Mouse (Mus musculus) intestine, postnatal 0 days (tissue): ENCODE data around the gene 9130230L23Rik. TPM values are rescaled to one million over a fixed set of nuclear protein-coding genes. Genes with fewer than 3 reads are reported as not detected.

Experiments used
- ATAC-seq: fragments of 200-750 bp; cut with Nextera tagmentation; 2 replicates; pipeline ENCODE4 v1.8.0; 2017; ENCODE audit warnings: mild to moderate bottlenecking, moderate TSS enrichment, moderate library complexity
- H3K27ac ChIP-seq: fragments of 300-500 bp; sonication (generic); 2 replicates; pipeline ENCODE4 v1.5.1; 2014; ENCODE audit warnings: mild to moderate bottlenecking, low read depth, low read length, moderate library complexity
- H3K27me3 ChIP-seq: fragments of 300-500 bp; sonication (generic); replicated peaks from 2 replicates; pipeline ENCODE4 v1.6.1; 2014; ENCODE audit warnings: low read length, mixed read lengths; ENCODE audit not compliant: control insufficient read depth, insufficient read depth
- H3K36me3 ChIP-seq: fragments of 300-500 bp; sonication (generic); 2 replicates; pipeline ENCODE4 v1.6.1; 2014; ENCODE audit warnings: mild to moderate bottlenecking, moderate library complexity; ENCODE audit not compliant: control insufficient read depth, insufficient read depth
- H3K4me1 ChIP-seq: fragments of 300-500 bp; sonication (generic); replicated peaks from 2 replicates; pipeline ENCODE4 v1.6.1; 2014; ENCODE audit warnings: antibody characterized with exemption, low read length, mixed read lengths; ENCODE audit not compliant: control insufficient read depth, insufficient read depth
- H3K4me2 ChIP-seq: fragments of 300-500 bp; sonication (generic); replicated peaks from 2 replicates; pipeline ENCODE4 v1.6.1; 2014; ENCODE audit warnings: low read depth, mild to moderate bottlenecking, moderate library complexity
- H3K4me3 ChIP-seq: fragments of 300-500 bp; sonication (generic); 2 replicates; pipeline ENCODE4 v1.5.1; 2014; ENCODE audit warnings: low read depth, low read length
- H3K9ac ChIP-seq: fragments of 300-500 bp; sonication (generic); 2 replicates; pipeline ENCODE4 v1.6.1; 2014; ENCODE audit warnings: mild to moderate bottlenecking, low read depth, low read length
- H3K9me3 ChIP-seq: fragments of 300-500 bp; sonication (generic); 2 replicates; pipeline ENCODE4 v1.6.1; 2016; ENCODE audit warnings: mixed run types; ENCODE audit not compliant: control insufficient read depth
- CTCF ChIP-seq: sonication (generic); IDR thresholded peaks from 2 replicates; pipeline ENCODE4 v1.5.1; 2016; ENCODE audit warnings: low read depth, mild to moderate bottlenecking, control low read depth, antibody characterized with exemption, moderate library complexity
- WGBS: fragments of 180-500 bp; shearing (Covaris S2); extraction: QIAGEN DNeasy Blood & Tissue Kit; methylation state at CpG from one replicate; pipeline ENCODE4 v1.1.7; 2014; 5-methylcytosine and 5-hydroxymethylcytosine counted together
- polyA plus RNA-seq: library from polyadenylated mRNA; unstranded; fragments of >200 nt; fragmentation: Nextera tagmentation; extraction: Ambion mirVana; gene quantifications from 2 replicates; pipeline ENCODE4 v1.2.1, GENCODE M21; 2015

The 9130230L23Rik gene
- polyA plus RNA-seq, 1 experiment from 2014 or later = 7.0 TPM

DNA sequence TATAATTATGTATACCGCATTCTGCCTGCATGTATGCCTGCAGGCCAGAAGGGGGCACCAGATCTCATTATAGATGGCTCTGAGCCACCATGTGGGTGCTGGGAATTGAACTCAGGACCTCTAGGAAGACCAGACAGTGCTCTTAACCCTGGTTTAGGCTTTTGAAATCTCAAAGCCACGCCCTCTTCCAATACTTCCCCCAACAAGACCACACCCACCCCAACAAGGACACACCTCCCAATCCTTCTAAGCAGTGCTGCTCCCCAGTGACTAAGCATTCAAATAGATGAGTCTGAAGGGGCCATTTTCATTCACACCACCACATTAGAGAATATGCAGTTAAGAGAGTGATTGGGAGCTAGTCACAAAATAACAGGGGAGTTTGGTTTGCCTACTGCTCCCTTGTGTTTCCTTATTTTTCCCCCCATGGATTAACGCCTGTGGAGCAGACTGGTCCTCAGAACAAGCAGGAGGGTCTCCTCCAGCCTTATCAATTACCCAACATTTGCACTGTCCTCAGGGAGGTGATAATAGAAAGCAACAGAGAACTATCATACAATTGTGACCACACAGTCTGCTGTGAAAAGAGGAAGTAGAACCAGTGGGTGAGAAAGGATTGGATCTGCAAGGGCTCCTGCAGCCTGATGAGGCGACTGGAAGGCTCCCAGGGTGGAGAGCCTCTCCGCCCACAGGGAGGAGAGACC, 44.0 kb downstream of the 9130230L23Rik start:
- H3K4me1 ChIP-seq = no peaks in the 10 kb centered on the region
- H3K27me3 ChIP-seq = no peaks in the 10 kb centered on the region
- no peak for ATAC-seq
- no peak overlapping the region for H3K4me3 ChIP-seq
- no peak overlapping the region for H3K27ac ChIP-seq
- 0 out of 2 replicates have a peak, but pooled peaks have one; percentile 8 for TF ChIP-seq CTCF
- H3K9ac ChIP-seq = no peak overlapping the region
- no peaks in the 10 kb centered on the region for H3K36me3 ChIP-seq
- 79% methylated on average over 5 of the region's 5 CpGs for WGBS
- no peaks in the 10 kb centered on the region for H3K9me3 ChIP-seq
- no peak overlapping the region for H3K4me2 ChIP-seq

DNA sequence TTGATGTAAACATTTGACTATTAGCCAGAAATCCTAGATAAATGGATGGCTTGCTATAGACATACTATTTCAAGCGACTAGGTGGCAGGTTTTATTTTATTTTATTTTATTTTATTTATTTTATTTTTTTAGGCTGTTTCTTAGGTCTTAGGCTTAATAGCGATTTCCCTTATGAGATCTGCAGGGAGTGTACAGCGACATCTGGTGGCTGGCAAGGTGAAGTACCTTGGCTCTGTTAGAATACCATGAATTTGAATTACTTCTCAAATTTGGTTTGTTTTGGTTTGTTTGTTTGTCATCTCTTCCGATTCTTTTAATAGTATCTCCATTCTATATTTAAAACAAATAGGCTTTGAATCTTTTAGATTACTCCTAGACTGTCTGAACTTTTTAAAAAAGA, 45.5 kb downstream of the 9130230L23Rik start:
- peak; percentile 82 for TF ChIP-seq CTCF
- H3K4me3 ChIP-seq = no peak overlapping the region
- no peaks in the 10 kb centered on the region for H3K27me3 ChIP-seq
- no peaks in the 10 kb centered on the region for H3K4me1 ChIP-seq
- no peak for ATAC-seq
- no peaks in the 10 kb centered on the region for H3K9me3 ChIP-seq
- WGBS = 2% methylated on average over 4 of the region's 4 CpGs
- H3K4me2 ChIP-seq = no peak overlapping the region
- H3K36me3 ChIP-seq = no peaks in the 10 kb centered on the region
- no peak overlapping the region for H3K27ac ChIP-seq
- no peak overlapping the region for H3K9ac ChIP-seq

DNA sequence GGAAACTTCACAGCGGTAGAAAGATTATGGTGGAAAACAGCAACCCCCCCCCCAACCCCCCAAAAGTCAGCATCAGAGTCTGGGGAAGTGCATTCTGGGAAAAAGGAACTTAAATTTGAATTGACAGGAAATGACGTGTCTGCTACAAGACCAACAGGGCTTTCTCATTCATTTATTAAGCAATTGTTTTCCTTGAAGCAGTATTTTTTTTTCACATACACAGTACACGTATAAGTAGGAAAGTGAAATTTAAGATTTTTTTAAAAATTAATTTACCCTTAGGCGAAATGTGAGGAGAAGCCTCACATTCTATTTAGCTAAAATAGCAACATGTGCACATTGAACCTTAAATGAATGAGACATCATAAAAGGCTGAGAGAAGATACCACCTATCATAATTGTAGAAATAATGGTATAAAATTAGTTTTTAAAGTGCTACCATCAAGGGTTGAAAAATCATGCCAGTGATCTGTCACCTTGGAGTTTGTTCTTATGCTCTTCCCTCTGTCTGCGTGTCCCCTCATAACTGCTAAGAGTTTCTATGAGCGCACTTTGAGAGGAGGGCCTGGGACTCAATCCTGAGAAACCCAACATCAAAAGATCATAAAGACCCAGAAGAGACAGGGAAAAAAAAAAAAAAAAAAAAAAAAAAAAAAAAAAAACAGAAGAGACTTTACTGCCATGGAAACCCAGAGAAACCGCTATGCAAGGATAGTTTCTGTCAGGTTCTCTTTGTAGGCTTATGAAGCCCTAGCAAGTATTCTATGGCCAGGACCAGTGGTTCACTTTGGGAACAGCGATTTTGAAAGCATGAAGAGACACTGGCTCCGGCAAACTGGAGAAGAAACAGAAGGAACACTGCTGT, 47.7 kb downstream of the 9130230L23Rik start:
- no peak for TF ChIP-seq CTCF
- ATAC-seq = peak; percentile 9; the same call in 1 of the 2 replicates
- Histone ChIP-seq H3K27me3 (no peaks in the 10 kb centered on the region), H3K9ac (no peak overlapping the region), H3K36me3 (no peaks in the 10 kb centered on the region), H3K27ac (peak overlapping the region; percentile 15; the same call in 1 of the 2 replicates), H3K4me3 (peak overlapping the region; percentile 17; the same call in 1 of the 2 replicates), H3K9me3 (no peaks in the 10 kb centered on the region), H3K4me1 (no peaks in the 10 kb centered on the region), H3K4me2 (peak overlapping the region; percentile 56)
- 79% methylated on average over 9 of the region's 9 CpGs for WGBS

- ATAC-seq = peak; percentile 68
- Histone ChIP-seq H3K4me2 (peak overlapping the region; percentile 56), H3K4me1 (no peaks in the 10 kb centered on the region), H3K27me3 (no peaks in the 10 kb centered on the region), H3K9ac (no peak overlapping the region), H3K4me3 (peak overlapping the region; percentile 17; the same call in 1 of the 2 replicates), H3K27ac (peak overlapping the region; percentile 15; the same call in 1 of the 2 replicates), H3K9me3 (no peaks in the 10 kb centered on the region), H3K36me3 (no peaks in the 10 kb centered on the region)
- peak; percentile 98 for TF ChIP-seq CTCF
- WGBS = 42% methylated on average over 23 of the region's 23 CpGs
Observed at GRCm38 (mm10) chr5:65955343-65956143, 48.5 kb downstream of the 9130230L23Rik start.

- H3K36me3 ChIP-seq = no peaks in the 10 kb centered on the region
- no peaks in the 10 kb centered on the region for H3K27me3 ChIP-seq
- no peaks in the 10 kb centered on the region for H3K9me3 ChIP-seq
- H3K4me3 ChIP-seq = no peak overlapping the region
- WGBS = 91% methylated on average over 16 of the region's 16 CpGs
- no peaks in the 10 kb centered on the region for H3K4me1 ChIP-seq
- no peak overlapping the region for H3K27ac ChIP-seq
- no peak overlapping the region for H3K4me2 ChIP-seq
- H3K9ac ChIP-seq = no peak overlapping the region
- TF ChIP-seq CTCF = no peak
- ATAC-seq = no peak
Observed at GRCm38 (mm10) chr5:65954130-65955080, 49.7 kb downstream of the 9130230L23Rik start.
